Mouse (Mus musculus) 3134 (cell line): Measurements from ENCODE around the gene Plk3.

Experiments
- DNase-seq: peaks from one replicate; pipeline ENCODE4 v3.0.0-alpha.2; 2011; ENCODE audit warnings: low spot score; ENCODE audit not compliant: insufficient read length; ENCODE audit errors: extremely low read depth

The Plk3 gene

DNA sequence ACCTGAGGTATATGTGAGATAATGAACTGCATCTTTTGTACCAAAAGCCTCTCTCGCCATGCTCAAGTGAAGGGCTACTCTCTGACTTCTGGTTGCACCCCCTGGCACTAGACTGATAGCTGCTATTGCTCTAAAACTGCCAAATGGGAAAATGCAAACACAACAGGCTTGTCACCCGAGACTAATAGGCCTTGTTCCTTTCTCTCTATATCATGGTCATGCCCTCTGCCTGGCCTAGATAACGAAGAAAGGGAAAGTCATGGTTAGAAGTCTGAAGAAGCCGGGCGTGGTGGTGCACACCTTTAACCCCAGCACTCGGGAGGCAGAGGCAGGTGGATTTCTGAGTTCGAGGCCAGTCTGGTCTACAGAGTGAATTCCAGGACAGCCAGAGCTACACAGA is 43.2 kb downstream of the Plk3 start:
- no peak for DNase-seq

DNA sequence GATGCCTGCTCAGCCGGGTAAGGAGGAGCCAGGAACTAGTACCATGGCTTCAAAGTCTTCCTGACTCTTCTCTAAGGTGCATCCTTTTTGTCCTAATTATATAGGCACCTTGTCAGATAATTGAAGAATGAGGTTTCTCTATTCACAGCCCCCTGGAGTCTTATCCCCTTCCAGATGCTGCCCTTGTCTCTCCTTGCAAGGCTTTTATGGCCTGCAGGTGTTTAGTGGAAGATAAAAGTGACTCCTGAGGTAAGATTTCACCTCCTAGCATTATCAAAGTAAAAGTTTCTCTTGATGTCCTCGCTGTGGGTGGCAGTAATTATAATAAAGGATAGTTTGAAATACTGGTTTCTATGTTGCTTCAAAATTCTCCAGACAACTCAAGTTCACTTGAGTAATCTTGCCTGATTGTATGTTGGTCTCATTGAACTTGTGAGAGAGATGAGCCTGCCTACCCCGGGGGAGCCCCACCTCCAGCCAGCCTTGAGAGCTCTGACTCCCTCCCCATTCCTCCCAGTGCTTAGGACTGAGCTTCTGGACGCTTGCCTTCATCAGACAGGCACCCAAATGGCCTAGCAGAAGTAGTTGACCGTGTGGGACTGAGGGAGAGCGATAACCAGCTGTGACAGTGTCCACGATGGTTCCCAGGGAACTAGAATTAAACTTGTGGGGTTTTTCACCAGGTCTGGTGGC is 45.7 kb downstream of the Plk3 start:
- no peak for DNase-seq
